Mouse (Mus musculus) megakaryocyte, adult 5-6 weeks (primary cell): ENCODE measurements around the gene Smc1b. TPM values are rescaled to one million over a fixed set of nuclear protein-coding genes. Genes with fewer than 3 reads are reported as not detected.
"Not testable (repeated sequence)": the region's sequence is repeated elsewhere in the genome, so short reads cannot be mapped to it uniquely, and the experiment has no call there.

Experiments used
- ATAC-seq: 2 replicates; pipeline ENCODE4 v1.8.0; 2016; ENCODE audit warnings: mild to moderate bottlenecking, inconsistent platforms; ENCODE audit not compliant: poor library complexity, severe bottlenecking
- total RNA-seq, 2 experiments: library from RNA; stranded (forward) in 1 of 2; stranded (reverse) in 1 of 2; fragments of 153-499, 151-499 nt in 1 of 2; fragments of 221-1000, 200-1000 nt in 1 of 2; gene quantifications; 2 replicates each; pipeline versions ENCODE4 v1.2.3 to v1.2.4; 2015 to 2017

The Smc1b gene
- total RNA-seq, 2 experiments from 2014 or later, result not detected

DNA sequence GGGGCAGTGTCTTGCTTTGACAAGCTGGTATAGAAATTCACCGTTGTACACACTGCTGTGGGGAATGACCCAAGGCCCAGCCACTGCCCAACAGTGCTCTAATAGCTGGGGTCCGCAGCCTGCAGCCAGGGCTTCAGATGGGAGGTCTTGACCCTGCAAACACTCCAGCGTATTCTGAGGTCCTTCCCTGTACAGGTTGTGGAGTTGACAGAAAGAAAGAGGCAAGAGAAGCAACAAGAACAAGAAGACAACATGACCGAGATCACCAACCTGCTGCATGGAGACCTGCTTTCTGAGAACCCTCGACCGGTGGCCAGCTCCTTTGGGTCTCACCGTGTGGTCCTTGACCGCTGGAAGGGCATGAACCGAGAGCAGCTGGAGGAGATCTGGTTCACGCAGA lies 9.5 kb upstream of the Smc1b start:
- ATAC-seq, result no peak

- ATAC-seq, result no peak
These were observed 3.4 kb upstream of the Smc1b start for GRCm38 (mm10) chr15:85135143-85135542.

GRCm38 (mm10) chr15:85132193-85132520 lies 393 bp upstream of the Smc1b start:
- no peak for ATAC-seq

DNA sequence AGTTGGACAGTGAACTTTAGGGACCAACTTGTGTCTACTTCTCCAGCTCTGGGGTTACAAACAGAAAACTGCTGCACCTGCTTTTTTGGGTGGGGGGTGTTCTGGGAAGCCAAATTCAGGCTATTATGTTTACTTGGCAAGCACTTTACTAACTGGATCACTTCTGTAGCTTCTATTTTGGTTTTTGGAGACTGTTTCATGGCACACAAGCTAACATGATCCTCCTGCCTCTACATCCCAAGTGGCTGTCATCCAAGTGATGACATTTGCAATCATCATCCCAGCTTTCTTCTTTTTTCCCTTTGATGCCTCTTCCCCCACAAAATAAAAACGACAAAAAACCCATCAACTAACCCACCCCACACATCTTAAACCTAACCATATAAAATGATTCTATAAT lies 46.1 kb downstream of the Smc1b start:
- ATAC-seq, result no peak

DNA sequence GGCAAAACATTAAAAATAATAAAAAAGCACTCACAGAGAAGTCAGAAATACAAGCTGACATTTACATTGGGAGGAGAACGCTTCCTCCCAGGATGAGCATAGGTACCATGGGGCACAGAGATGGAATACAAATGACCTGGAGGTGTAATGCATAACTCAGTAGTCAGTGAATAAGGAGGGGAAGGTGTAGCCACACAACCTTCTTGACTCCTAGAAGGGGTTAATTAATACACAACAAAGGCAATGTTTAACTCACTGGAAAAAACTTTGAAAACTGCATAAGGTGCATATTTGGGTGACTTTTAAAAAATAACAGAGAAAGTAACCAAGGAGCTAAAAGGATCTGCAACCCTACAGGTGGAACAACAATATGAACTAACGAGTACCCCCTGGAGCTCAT lies 59.1 kb downstream of the Smc1b start:
- ATAC-seq, result no peak

GRCm38 (mm10) chr15:85070561-85070960 lies 61.2 kb downstream of the Smc1b start:
- peak; percentile 51; the same call in 1 of the 2 replicates for ATAC-seq

DNA sequence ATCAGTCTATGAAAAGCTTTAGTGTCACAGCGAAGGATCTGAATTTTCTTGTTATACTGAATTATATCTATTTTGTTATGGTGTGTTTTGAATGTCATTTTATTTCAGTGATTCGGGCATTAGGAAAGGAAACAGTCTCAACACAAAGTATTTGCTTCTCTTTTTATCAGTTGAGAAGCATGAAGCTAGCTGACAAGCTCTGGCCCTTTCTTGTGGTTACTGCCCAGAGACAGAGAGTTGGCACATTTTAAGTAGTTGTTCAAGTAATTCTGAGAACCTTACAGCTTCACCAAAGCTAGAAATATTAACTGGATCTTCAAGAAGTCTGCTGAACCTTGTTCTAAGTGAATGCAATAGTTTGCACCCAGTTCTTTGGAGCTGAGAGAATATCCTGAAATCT lies 68.3 kb downstream of the Smc1b start:
- ATAC-seq, result no peak

DNA sequence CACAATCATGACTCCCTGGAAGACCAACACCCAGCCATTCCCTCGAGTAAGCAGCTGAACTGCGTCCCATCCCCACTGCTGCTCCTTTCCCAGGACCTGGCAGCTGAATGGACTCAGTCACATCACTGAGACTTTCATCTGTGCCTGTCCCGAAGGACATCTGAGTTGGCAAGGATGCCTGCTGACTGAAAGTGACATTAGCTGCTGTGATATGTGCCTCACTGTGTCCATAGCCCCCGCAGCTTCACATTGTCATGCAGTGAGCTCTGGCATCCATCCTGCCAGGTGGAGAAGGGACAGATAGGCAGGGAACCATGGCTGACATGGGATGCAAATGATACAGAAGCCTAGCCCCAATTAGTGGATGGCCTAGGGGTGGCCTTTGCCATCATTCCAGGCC lies 76.6 kb downstream of the Smc1b start:
- no peak for ATAC-seq

DNA sequence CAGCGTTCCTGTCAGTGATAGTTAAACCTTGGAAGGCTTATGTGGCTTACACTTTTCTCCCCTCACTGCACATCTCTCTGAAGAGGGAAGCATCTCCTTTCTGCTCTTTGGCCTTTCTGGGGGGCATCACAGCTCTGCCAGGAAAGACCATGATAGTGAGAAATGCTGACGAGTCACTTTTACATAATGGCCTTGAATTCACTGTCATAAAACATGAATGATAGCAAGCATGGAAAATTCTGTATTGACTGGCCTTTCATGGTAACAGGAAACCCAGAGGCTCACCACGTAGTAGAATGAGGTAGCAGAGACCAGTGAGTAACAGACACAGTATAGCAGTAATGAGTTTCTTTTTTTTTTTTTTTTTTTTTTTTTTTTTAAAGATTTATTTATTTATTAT lies 77.7 kb downstream of the Smc1b start:
- ATAC-seq, result no peak

DNA sequence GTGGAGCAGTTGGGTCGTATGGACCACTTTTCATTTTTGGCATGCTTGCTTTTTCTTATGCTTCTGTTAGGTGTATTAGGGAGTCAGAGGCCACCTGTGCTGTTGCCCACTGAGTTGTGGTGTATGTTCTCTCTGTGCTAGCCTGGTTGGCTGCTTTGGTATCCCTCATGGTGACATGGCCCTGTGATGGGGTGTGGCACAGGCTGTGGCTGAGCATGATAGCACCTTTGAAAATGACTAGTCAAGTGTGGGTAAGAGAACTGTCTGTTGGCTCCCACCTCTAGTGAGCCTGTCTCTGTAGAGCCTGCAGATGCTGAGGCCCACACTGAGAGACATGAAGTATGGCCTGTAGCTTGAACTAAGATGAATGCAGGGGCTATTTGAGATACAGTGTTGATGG lies 82.0 kb downstream of the Smc1b start:
- ATAC-seq, result no peak

GRCm38 (mm10) chr15:85047865-85048264 lies 83.9 kb downstream of the Smc1b start:
- ATAC-seq, result no peak

GRCm38 (mm10) chr15:85046230-85046950 lies 85.4 kb downstream of the Smc1b start:
- ATAC-seq, result no peak

- no peak for ATAC-seq
These were observed 88.0 kb downstream of the Smc1b start for GRCm38 (mm10) chr15:85043761-85044160.

- ATAC-seq, result no peak
These were observed 88.6 kb downstream of the Smc1b start for GRCm38 (mm10) chr15:85043116-85043515.

- peak; percentile 68 for ATAC-seq
These were observed 89.3 kb downstream of the Smc1b start for GRCm38 (mm10) chr15:85042361-85042954.

DNA sequence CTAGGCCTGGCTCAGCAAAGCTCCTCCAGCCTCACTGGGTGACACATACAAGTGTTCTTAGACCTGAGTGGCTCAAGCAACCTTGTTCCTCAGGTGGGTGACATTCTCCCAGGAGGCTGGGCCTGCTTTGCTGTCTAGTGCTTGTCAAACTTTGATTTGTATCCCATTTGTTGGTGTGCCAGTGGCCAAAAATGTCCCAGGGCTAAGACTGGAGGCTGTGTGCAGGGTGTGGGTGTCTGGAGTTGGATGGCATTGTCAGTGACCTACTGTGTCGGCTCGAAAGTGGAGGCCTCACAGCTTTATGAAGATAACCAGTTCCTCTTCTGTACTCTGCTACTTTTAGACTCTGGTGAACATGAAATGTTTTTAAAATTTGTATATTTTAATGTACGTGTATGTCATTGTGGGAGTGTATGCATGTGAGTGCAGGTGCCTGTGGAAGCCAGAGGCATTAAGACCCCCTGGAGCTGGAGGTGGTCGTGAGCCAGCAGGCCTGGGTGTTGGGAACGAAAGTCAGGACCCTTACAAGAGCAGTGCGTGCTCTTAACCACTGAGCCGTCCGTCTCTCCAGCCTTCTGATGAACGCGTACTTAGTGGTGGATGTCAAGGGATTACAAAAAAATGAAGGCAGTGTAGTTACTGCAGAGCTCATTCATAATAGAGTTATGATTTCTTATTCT lies 90.1 kb downstream of the Smc1b start:
- no peak for ATAC-seq

DNA sequence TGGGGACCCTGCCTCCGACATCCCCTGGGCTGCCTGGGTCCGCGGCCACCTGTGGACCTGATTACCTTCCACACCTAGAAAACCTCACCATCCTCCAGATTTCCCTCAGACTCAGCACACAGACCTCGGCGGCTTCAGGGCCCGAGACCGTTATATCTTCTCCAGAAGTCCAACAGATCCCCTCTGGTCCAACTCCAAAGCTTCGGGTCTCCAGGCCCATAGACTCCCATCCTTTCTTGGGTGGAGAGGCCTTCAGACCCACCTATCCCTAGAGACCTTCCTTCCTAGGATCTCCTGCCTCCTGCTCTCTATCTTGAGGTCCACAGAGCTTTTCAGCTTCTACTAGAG lies 94.4 kb downstream of the Smc1b start:
- ATAC-seq, result no peak

GRCm38 (mm10) chr15:85036566-85037342 lies 95.0 kb downstream of the Smc1b start:
- ATAC-seq, result peak; percentile 93

DNA sequence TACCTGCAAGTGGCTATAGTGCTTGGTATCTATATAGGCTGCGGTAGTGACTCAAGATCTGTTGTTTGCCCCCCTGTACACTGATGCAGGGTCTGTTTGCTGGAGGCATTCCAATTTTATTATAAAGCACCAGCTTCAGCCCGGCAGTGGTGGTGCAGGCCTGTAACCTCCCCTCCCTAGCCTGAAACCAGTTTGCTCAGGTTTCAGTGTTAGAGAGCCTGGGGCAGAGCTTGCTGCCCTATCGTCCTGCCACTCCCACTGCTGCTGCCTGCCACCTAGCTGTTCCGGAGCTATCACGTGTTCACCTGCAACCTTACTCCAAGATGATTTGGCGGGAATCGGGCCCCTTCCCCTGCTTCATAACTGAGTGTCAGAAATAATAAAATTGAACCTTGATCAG lies 97.8 kb downstream of the Smc1b start:
- not testable (repeated sequence) for ATAC-seq

DNA sequence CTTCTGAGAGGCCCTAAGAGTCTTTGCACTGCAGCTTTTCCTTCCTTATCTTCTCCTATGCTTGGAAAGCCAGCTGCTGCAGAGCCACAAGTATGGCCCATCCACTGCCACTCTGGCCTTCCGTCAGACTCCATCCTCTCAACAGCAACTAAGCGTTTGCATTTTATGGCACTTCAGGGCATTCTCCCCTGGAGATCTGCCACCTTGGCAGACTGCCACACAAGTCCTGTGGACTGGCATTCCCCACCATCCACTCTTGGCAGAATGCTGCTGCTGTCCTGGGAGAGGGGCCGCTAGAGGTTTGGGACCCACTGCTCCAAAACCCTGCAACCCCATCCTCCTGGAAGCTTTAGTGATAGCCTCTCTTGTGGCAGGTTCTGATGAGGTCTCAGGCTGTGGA lies 99.9 kb downstream of the Smc1b start:
- no peak for ATAC-seq

- ATAC-seq, result not testable (repeated sequence)
These were observed 101.1 kb downstream of the Smc1b start for GRCm38 (mm10) chr15:85030643-85031042.

DNA sequence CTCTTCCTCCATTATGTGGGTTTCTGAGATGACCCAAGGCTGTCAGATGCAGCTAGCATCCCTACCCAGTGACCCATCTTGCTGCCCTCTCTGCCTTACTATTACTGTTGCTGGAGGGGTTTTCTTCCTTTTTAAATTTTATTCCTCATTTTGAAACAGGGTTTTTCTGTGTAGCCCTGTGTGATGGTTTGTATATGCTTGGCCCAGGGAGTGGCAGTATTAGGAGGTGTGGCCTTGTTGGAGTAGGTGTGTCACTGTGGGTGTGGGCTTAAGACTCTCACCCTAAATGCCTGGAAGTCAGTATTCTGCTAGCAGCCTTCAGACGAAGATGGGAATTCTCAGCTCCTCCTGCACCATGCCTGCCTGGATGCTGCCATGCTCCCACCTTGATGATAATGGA lies 103.1 kb downstream of the Smc1b start, which contains the start of gene Fam118a:
TSS of gene Fam118a (plus strand) at position 301 of the 400 bp plus-strand sequence.
- ATAC-seq, result not testable (repeated sequence)
